ENCODE assay signal across 15 mouse cellular contexts in genomic region chr10:111159789-111160522, GRCm38 (mm10). TPM values are rescaled to one million over a fixed set of nuclear protein-coding genes. Genes with fewer than 3 reads are reported as not detected.
DNase-seq lines count a peak whose midpoint lies in the region; TF ChIP-seq lines count a peak whose summit lies in the region.
"Had no signal": no experiment of that assay in that cellular context is flagged by ENCODE, and none has a peak within 500 bp of the region (broad histone marks: within the 10 kb centered on the region; RNA-seq: fewer than 3 reads in every experiment).

No protein-coding gene starts in this region.

- no peak for TF ChIP-seq POLR2A in kidney, adult 2 months (IDR thresholded peaks at IDR 0.05; ENCODE audit: low read depth, low read length)

- no peaks in the 10 kb centered on the region for H3K36me3 ChIP-seq in kidney, adult 2 months (ENCODE audit: control insufficient read depth, insufficient read depth, low read length)
- H3K36me3 ChIP-seq in forebrain, embryonic 10.5 days (replicated peaks), result no peaks in the 10 kb centered on the region
- H3K36me3 ChIP-seq: embryonic facial prominence, embryonic 13.5 days; forebrain, embryonic 12.5 days; hindbrain, embryonic 10.5 days had no signal

- H3K4me3 ChIP-seq in kidney, adult 2 months (ENCODE audit: insufficient read depth, low read depth, low read length), result no peak overlapping the region
- no peak overlapping the region for H3K4me3 ChIP-seq in brown adipose tissue, adult 24 weeks (ENCODE audit: insufficient read depth, low read depth, low read length)
- no peak overlapping the region for H3K4me3 ChIP-seq in forebrain, embryonic 10.5 days
- H3K4me3 ChIP-seq: embryonic facial prominence, embryonic 13.5 days; forebrain, embryonic 12.5 days; hindbrain, embryonic 10.5 days had no signal

- H3K27ac ChIP-seq in kidney, adult 2 months (ENCODE audit: insufficient read depth, low read depth, low read length), result peak overlapping the region; percentile 78
- H3K27ac ChIP-seq in brown adipose tissue, adult 24 weeks (replicated peaks; ENCODE audit: low read depth, low read length), result peak overlapping the region; percentile 64
- no peak overlapping the region for H3K27ac ChIP-seq in forebrain, embryonic 10.5 days
- H3K27ac ChIP-seq: embryonic facial prominence, embryonic 13.5 days; forebrain, embryonic 12.5 days; hindbrain, embryonic 10.5 days had no signal

- H3K9me3 ChIP-seq in forebrain, embryonic 10.5 days, result no peaks in the 10 kb centered on the region
- H3K9me3 ChIP-seq: embryonic facial prominence, embryonic 13.5 days; forebrain, embryonic 12.5 days; hindbrain, embryonic 10.5 days had no signal

- no peaks in the 10 kb centered on the region; the same call in 1 of the 2 replicates for H3K4me1 ChIP-seq in kidney, adult 2 months (ENCODE audit: control insufficient read depth, insufficient read depth, low read length)
- no peaks in the 10 kb centered on the region for H3K4me1 ChIP-seq in brown adipose tissue, adult 24 weeks (ENCODE audit: control insufficient read depth, insufficient read depth, insufficient read length, low read length)
- peaks cover 9% of the 10 kb centered on the region for H3K4me1 ChIP-seq in forebrain, embryonic 10.5 days
- H3K4me1 ChIP-seq: forebrain, embryonic 12.5 days had no signal

- 66% methylated on average over 5 of the region's 5 CpGs for WGBS in kidney, adult 2 months
- 84% methylated on average over 5 of the region's 5 CpGs for whole genome bisulfite sequencing in forebrain, embryonic 10.5 days

- intact Hi-C loops in left cerebral cortex, postnatal 10 days (cut with DNase I), result no loop called here

- TF ChIP-seq CTCF in kidney, adult 2 months (conservative IDR thresholded peaks at IDR 0.05; ENCODE audit: insufficient read depth, insufficient read length, low read depth, low read length), result no peak

- H3K27me3 ChIP-seq in kidney, adult 2 months (replicated peaks; ENCODE audit: control insufficient read depth, insufficient read depth, low read length), result no peaks in the 10 kb centered on the region
- H3K27me3 ChIP-seq in forebrain, embryonic 10.5 days (ENCODE audit: poor library complexity, severe bottlenecking), result no peaks in the 10 kb centered on the region
- H3K27me3 ChIP-seq: embryonic facial prominence, embryonic 13.5 days; forebrain, embryonic 12.5 days had no signal

- peak; percentile 73 for DNase-seq in kidney, adult 2 months
- DNase-seq in kidney, postnatal 4 days, result no peak
- peak; percentile 38 to 50 for DNase-seq in spleen, postnatal 36 days (ENCODE audit: low spot score in 2 of 2)
- no peak for DNase-seq in spleen, adult 12 weeks (ENCODE audit: low spot score)
- no peak for DNase-seq in forebrain, embryonic 10.5 days (ENCODE audit: extremely low spot score, low spot score)
- DNase-seq in left cerebral cortex, postnatal 10 days (ENCODE audit: extremely low spot score in 1 of 2, low spot score in 2 of 2), result no peak
- DNase-seq: cerebellum, postnatal 36 days; layer of hippocampus, postnatal 36 days; lung, adult 2 months; retina, postnatal 1 day; thymus, postnatal 25 days had no signal

RNA-seq across cellular contexts. Expression of gene Osbpl8, which starts 4.6 kb away (rescaled TPM):
- polyA plus RNA-seq in kidney, adult 2 months (2012; rRNA removed), result 17.1 and 17.6 TPM in 2 replicates
- 7.5 and 11.5 TPM in 2 replicates for polyA plus RNA-seq in brown adipose tissue, adult 24 weeks (2012; ENCODE audit: insufficient read depth, insufficient read length, missing spikeins)
- polyA plus RNA-seq in forebrain, embryonic 10.5 days (2016; fragmentation: Nextera tagmentation; extraction: Ambion mirVana), result 7.3 and 8.2 TPM in 2 replicates
- 10 to 100 TPM; 67.4 to 67.7 TPM for total RNA-seq in left cerebral cortex, postnatal 10 days (2021)

Comparison
In these comparisons a context has a peak if more than half of its experiments do, and no peak if none do; other contexts are left out.
1. DNase-seq: peak in kidney, adult 2 months (single experiment) and spleen, postnatal 36 days (2 of 2); none in kidney, postnatal 4 days (0 of 2), spleen, adult 12 weeks (single experiment), forebrain, embryonic 10.5 days (single experiment) and left cerebral cortex, postnatal 10 days (0 of 2).